Mouse (Mus musculus): ENCODE results near the gene Slc38a3. TPM values are rescaled to one million over a fixed set of nuclear protein-coding genes. Genes with fewer than 3 reads are reported as not detected.

Slc38a3 gene
- polyA plus RNA-seq, 2 experiments: 19.7 to 23.5 TPM

DNA sequence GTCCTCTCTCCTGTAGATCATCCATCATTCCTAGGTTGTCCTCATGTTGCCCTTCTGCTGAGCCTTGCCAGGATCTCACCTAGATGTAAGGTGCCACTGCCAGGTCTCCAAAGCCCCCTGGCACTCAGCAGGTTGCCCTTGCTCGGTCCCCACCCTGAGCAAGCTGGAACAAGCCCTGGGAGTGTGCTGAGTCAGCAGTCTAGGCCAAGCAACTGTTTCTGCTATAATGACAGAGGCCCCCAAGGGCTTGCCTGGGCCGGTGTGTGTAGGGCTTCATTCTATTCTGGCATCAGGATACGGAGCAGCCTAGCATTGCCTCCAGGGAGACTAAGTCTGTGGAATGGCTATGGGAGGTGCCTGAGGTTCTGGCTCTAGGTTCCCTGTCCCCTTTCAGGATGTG is 8.6 kb downstream of the Slc38a3 start:
- no peak overlapping the region for H3K27ac ChIP-seq
- peaks cover 7% of the 10 kb centered on the region for H3K27me3 ChIP-seq (ENCODE audit: control insufficient read depth, insufficient read depth, low read length)
- H3K4me1 ChIP-seq (replicated peaks; ENCODE audit: control insufficient read depth in 2 of 2, insufficient read depth in 2 of 2, low read length in 1 of 2): no peaks in the 10 kb centered on the region
- 48% methylated on average over 3 of the region's 3 CpGs for WGBS (ENCODE audit: insufficient replicate concordance)
- H3K36me3 ChIP-seq (replicated peaks; ENCODE audit: control insufficient read depth, insufficient read depth, low read depth): no peaks in the 10 kb centered on the region
- DNase-seq (ENCODE audit: low read depth in 3 of 3, low spot score in 3 of 3): no peak
- no peak overlapping the region for H3K4me2 ChIP-seq (ENCODE audit: low read depth)
- no peak overlapping the region for H3K9ac ChIP-seq (replicated peaks)
- no peaks in the 10 kb centered on the region for H3K9me3 ChIP-seq (ENCODE audit: control insufficient read depth, low read length)
- no peak overlapping the region for H3K4me3 ChIP-seq (ENCODE audit: insufficient read depth in 1 of 2, low read depth in 2 of 2, low read length in 2 of 2)
- no peak for TF ChIP-seq CTCF (IDR thresholded peaks at IDR 0.05; ENCODE audit: low read depth)
- TF ChIP-seq EP300 (IDR thresholded peaks at IDR 0.05; ENCODE audit: low read depth): no peak
- no peak for ATAC-seq (ENCODE audit: insufficient read depth)

DNA sequence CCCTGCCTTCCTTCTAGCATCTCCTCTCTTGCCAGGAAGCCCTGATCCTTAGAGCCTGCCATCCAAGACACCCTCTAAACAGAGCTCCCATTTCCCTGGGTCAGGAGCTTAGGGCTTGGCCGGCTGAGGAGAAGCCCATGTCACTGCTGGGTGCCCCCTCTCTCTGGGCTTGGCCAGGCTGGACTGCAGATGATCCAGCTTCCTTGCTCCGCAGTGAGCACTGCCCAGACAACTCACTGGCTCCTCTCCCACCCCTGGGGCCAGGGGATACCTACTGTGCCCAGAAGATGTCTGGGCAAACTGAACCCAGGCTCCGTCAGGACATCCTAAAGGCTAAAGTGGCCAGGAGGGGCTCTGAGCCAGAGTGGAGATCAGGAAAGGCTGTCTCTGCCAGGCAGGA is 9.4 kb downstream of the Slc38a3 start:
- H3K9ac ChIP-seq (replicated peaks): no peak overlapping the region
- no peaks in the 10 kb centered on the region for H3K4me1 ChIP-seq (replicated peaks; ENCODE audit: control insufficient read depth in 2 of 2, insufficient read depth in 2 of 2, low read length in 1 of 2)
- TF ChIP-seq EP300 (IDR thresholded peaks at IDR 0.05; ENCODE audit: low read depth) (no peak), CTCF (IDR thresholded peaks at IDR 0.05; ENCODE audit: low read depth) (no peak)
- H3K4me3 ChIP-seq (ENCODE audit: insufficient read depth in 1 of 2, low read depth in 2 of 2, low read length in 2 of 2): no peak overlapping the region
- WGBS (ENCODE audit: insufficient replicate concordance): 72% methylated on average over 3 of the region's 3 CpGs
- H3K36me3 ChIP-seq (replicated peaks; ENCODE audit: control insufficient read depth, insufficient read depth, low read depth): no peaks in the 10 kb centered on the region
- ATAC-seq (ENCODE audit: insufficient read depth) (no peak), DNase-seq (ENCODE audit: low read depth in 3 of 3, low spot score in 3 of 3) (no peak)
- H3K27ac ChIP-seq: no peak overlapping the region
- H3K4me2 ChIP-seq (ENCODE audit: low read depth): no peak overlapping the region
- H3K9me3 ChIP-seq (ENCODE audit: control insufficient read depth, low read length): no peaks in the 10 kb centered on the region
- H3K27me3 ChIP-seq (ENCODE audit: control insufficient read depth, insufficient read depth, low read length): no peaks in the 10 kb centered on the region; the same call in 1 of the 2 replicates

DNA sequence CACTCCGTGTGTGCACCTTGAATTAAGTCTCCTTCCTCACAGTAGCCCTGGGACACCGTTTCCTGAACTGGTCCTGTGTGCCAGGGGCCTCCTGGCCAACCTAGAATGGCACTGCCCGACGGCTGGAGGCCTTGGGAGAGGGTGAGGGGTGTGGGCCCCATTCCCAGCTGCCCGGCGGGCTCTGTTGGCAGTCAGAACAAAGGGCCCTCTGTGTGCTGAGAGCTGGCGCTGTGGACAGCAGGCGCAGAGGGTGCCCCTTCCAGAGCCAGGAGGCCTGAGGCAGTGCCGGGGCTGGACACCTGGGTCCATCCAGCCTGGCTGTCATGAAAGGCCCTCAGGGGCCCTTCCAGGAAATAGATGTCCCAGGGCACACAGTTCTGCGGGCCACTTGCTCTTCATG is 9.8 kb downstream of the Slc38a3 start:
- no peak overlapping the region for H3K4me3 ChIP-seq (ENCODE audit: insufficient read depth in 1 of 2, low read depth in 2 of 2, low read length in 2 of 2)
- H3K4me2 ChIP-seq (ENCODE audit: low read depth): no peak overlapping the region
- no peak overlapping the region for H3K27ac ChIP-seq
- no peaks in the 10 kb centered on the region for H3K4me1 ChIP-seq (replicated peaks; ENCODE audit: control insufficient read depth in 2 of 2, insufficient read depth in 2 of 2, low read length in 1 of 2)
- ATAC-seq (ENCODE audit: insufficient read depth) (no peak), DNase-seq (ENCODE audit: low read depth in 3 of 3, low spot score in 3 of 3) (no peak)
- no peaks in the 10 kb centered on the region for H3K36me3 ChIP-seq (replicated peaks; ENCODE audit: control insufficient read depth, insufficient read depth, low read depth)
- TF ChIP-seq CTCF (IDR thresholded peaks at IDR 0.05; ENCODE audit: low read depth): no peak
- TF ChIP-seq EP300 (IDR thresholded peaks at IDR 0.05; ENCODE audit: low read depth): no peak
- H3K27me3 ChIP-seq (ENCODE audit: control insufficient read depth, insufficient read depth, low read length): no peaks in the 10 kb centered on the region; the same call in 1 of the 2 replicates
- WGBS (ENCODE audit: insufficient replicate concordance): 70% methylated on average over 10 of the region's 10 CpGs
- no peaks in the 10 kb centered on the region for H3K9me3 ChIP-seq (ENCODE audit: control insufficient read depth, low read length)
- no peak overlapping the region for H3K9ac ChIP-seq (replicated peaks)

DNA sequence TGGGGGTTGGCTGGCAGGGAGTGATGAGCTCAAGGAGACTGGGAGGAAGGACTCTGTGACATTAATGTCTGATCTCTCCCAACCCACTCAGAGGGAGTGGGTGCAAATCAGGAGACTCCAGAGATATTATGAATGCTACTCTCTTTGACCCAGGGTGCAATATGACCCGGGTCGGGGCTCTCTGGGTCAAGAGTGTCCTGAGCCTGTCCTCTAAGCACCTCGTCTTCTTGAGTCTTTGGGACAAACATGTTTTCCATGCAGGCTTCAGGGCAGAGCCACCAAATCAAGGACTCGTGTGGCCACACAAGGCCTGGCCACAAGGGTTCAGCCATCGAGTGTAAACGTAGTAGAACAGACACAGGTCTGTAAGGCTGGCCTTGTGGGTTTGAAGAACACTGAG is 11.2 kb downstream of the Slc38a3 start:
- Histone ChIP-seq H3K4me1 (replicated peaks; ENCODE audit: control insufficient read depth in 2 of 2, insufficient read depth in 2 of 2, low read length in 1 of 2) (no peaks in the 10 kb centered on the region; a peak in 1 of 4 replicates), H3K9ac (replicated peaks) (no peak overlapping the region)
- no peak for ATAC-seq (ENCODE audit: insufficient read depth)

DNA sequence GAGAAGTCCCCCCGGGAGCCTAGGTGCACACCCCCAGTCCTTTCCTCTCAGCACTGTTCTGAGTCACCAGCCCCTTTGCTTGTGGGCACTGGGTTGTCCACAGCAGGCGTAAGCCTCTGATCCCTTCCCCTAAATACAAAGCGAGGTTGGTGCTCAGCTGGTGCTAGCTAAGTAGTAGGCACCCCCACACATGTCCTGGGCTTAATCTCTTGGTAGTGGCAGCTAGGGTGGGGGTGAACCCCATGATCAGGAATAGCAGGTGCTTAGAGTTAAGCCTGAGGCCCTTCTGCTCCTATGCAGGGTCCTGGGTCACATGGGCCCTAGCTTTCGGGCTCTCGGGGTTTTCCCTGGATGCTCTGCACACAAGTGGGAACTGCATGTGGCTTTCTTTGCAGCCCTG is 12.2 kb downstream of the Slc38a3 start:
- TF ChIP-seq EP300 (IDR thresholded peaks at IDR 0.05; ENCODE audit: low read depth) (no peak), CTCF (IDR thresholded peaks at IDR 0.05; ENCODE audit: low read depth) (no peak)
- no peaks in the 10 kb centered on the region for H3K27me3 ChIP-seq (ENCODE audit: control insufficient read depth, insufficient read depth, low read length)
- no peaks in the 10 kb centered on the region for H3K36me3 ChIP-seq (replicated peaks; ENCODE audit: control insufficient read depth, insufficient read depth, low read depth)
- H3K4me1 ChIP-seq (replicated peaks; ENCODE audit: control insufficient read depth in 2 of 2, insufficient read depth in 2 of 2, low read length in 1 of 2): no peaks in the 10 kb centered on the region; a peak in 1 of 4 replicates
- DNase-seq (ENCODE audit: low read depth in 3 of 3, low spot score in 3 of 3): no peak
- no peak overlapping the region for H3K4me3 ChIP-seq (ENCODE audit: insufficient read depth in 1 of 2, low read depth in 2 of 2, low read length in 2 of 2)
- H3K27ac ChIP-seq: no peak overlapping the region
- 69% methylated on average over 5 of the region's 5 CpGs for WGBS (ENCODE audit: insufficient replicate concordance)
- H3K9me3 ChIP-seq (ENCODE audit: control insufficient read depth, low read length): no peaks in the 10 kb centered on the region
- ATAC-seq (ENCODE audit: insufficient read depth): no peak
- H3K4me2 ChIP-seq (ENCODE audit: low read depth): no peak overlapping the region
- no peak overlapping the region for H3K9ac ChIP-seq (replicated peaks)

More for the DNA sequence above, 11.2 kb downstream of the Slc38a3 start:
- TF ChIP-seq CTCF (IDR thresholded peaks at IDR 0.05; ENCODE audit: low read depth) (no peak), EP300 (IDR thresholded peaks at IDR 0.05; ENCODE audit: low read depth) (no peak)
- Histone ChIP-seq H3K36me3 (replicated peaks; ENCODE audit: control insufficient read depth, insufficient read depth, low read depth) (no peaks in the 10 kb centered on the region), H3K4me3 (ENCODE audit: insufficient read depth in 1 of 2, low read depth in 2 of 2, low read length in 2 of 2) (no peak overlapping the region), H3K27ac (no peak overlapping the region), H3K27me3 (ENCODE audit: control insufficient read depth, insufficient read depth, low read length) (no peaks in the 10 kb centered on the region; the same call in 1 of the 2 replicates), H3K9me3 (ENCODE audit: control insufficient read depth, low read length) (no peaks in the 10 kb centered on the region), H3K4me2 (ENCODE audit: low read depth) (no peak overlapping the region)
- DNase-seq (ENCODE audit: low read depth in 3 of 3, low spot score in 3 of 3): no peak
- 59% methylated on average over 6 of the region's 6 CpGs for WGBS (ENCODE audit: insufficient replicate concordance)

All from liver, embryonic 14.5 days (tissue).